Mouse (Mus musculus): ENCODE measurements around the gene Stra6. TPM values are rescaled to one million over a fixed set of nuclear protein-coding genes. Genes with fewer than 3 reads are reported as not detected.

The Stra6 gene
- total RNA-seq, 2 experiments from 2014 or later, result 0.38 to 0.41 TPM

DNA sequence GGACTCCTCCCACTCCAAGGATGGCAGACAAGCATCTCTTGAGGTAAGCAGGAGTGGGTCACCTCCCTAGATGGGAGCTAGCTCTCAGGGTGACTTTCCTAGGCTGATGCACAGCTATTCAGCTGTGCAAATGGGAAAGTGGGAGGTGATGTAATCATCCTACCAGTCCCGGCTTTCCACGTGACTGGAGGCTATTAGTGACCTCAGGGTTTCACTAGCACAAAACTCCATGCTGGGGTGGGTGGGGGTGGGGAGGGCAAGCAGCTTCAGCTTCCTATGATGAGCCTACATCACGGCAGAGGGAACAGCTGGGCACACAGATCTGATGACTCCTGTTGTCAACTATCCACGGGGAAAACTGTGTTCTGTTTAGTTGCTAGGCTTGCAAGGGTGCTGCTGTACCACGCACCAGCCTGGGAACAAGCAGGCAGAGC lies 111.2 kb downstream of the Stra6 start:
- no peak for DNase-seq

DNA sequence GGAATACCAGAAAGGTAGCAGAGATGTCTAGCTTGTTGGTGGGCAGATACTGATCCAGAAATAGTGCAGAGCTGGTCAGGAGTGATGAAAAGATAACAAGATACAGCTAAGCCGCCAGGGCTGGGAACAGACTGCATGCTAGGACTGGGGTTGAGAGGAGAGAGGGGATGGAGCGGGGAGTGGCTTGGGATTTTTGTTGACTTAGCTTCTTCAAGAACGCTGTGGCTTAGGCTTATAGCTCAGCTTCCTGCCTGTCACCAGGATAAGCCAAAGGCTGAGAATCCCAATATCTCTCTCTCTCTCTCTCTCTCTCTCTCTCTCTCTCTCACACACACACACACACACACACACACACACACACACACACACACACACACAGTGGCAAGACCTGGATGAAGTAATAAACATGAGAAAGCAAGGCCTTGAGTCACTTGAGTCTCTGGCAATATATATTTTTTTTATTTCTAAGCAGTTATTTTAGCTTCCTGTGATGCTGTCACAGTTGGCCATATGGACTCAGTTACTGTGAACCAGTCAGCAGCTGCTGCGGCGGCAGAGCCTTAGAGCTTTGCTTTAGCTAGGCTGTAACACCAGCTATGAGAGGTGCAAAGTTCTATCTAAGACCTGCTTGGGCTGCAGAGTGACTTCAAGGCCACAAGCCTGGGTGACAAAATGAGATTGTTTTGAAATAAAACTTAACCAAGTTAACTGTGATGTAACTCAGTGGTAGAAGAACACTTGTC lies 112.3 kb downstream of the Stra6 start:
- no peak for DNase-seq

DNA sequence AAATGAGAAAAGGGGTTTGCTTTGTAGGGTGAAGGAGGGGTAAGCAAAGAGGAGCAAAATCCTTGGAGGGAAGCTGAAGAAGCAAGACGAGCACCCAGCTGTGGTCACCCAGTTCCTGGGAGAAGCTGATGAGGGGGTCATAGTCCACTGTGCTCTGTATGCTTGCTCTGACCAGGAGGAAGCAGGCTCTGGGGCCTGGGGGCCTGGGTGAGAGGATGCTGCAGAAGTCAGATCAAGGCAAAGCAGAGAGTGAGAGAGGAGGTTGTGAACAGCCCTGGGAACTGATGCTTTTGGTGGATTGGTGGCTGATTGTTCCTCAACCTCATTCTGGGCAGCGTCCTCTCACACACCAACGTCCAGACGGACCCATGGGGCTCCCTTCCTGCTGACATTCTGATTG lies 113.6 kb downstream of the Stra6 start:
- DNase-seq, result no peak

DNA sequence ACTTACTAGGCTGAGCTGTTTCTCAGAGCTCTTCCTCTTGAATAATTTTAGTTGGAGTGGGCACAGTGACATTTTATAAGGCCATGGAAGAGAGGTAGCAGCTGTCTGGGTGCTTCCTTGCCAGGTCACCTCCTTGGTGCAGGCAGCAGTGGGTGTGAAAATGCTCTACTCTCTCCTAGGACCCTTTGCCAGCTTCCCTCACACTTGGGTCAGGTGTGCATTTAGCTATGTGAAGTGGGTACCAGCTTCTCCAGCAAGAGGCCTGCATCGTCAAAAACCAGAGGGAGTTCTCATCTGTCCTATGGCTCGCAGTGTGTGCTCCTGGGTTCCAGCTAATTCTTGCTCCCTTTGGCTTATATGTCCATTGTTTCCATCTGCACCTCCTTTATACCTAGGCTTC lies 115.8 kb downstream of the Stra6 start:
- no peak for DNase-seq

GRCm38 (mm10) chr9:58184456-58184855 lies 120.9 kb downstream of the Stra6 start:
- DNase-seq, result no peak

DNA sequence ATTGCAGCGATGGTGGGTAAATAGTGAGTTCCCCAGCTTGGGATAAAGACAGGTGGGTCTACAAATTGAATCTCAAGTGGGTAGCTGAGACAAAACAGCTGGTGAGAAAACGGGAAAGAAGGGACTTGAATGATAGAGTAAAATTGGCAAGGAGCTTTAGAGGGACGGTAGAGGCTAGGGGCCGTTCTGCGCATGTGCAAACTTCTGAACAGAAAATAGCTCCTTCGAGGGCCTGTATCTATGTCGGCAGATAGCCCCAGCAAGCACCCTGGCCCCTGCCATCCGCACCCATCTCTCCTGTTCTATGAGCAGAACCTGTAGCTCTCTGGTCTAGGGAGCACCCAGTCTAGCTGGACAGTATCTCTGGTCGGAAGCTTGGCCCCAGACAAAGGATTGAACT lies 130.6 kb downstream of the Stra6 start:
- no peak for DNase-seq

DNA sequence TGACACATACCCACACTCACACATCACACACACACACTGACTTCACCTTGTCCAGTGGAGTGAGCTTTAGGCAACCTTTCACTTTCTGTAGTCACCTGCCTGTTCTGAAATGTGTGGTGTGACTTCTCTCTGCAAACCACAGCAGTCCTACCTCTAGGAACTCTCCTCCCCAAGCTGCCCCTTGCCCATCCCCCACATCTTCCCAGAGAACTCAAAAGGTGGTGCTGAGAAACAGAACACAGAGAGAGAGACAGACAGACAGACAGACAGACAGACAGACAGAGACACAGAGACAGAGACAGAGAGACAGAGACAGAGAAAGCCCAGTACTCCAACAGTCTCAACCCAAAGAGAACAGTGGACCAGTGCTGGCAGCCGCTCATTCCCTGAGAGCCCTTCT lies 132.1 kb downstream of the Stra6 start:
- no peak for DNase-seq

- no peak for DNase-seq
These were observed 132.6 kb downstream of the Stra6 start for GRCm38 (mm10) chr9:58196141-58196540.

GRCm38 (mm10) chr9:58196610-58197567 lies 133.3 kb downstream of the Stra6 start:
- no peak for DNase-seq

- DNase-seq, result no peak
These were observed 134.5 kb downstream of the Stra6 start for GRCm38 (mm10) chr9:58197781-58198701.

- no peak for DNase-seq
These were observed 135.3 kb downstream of the Stra6 start for GRCm38 (mm10) chr9:58198801-58199371.

DNA sequence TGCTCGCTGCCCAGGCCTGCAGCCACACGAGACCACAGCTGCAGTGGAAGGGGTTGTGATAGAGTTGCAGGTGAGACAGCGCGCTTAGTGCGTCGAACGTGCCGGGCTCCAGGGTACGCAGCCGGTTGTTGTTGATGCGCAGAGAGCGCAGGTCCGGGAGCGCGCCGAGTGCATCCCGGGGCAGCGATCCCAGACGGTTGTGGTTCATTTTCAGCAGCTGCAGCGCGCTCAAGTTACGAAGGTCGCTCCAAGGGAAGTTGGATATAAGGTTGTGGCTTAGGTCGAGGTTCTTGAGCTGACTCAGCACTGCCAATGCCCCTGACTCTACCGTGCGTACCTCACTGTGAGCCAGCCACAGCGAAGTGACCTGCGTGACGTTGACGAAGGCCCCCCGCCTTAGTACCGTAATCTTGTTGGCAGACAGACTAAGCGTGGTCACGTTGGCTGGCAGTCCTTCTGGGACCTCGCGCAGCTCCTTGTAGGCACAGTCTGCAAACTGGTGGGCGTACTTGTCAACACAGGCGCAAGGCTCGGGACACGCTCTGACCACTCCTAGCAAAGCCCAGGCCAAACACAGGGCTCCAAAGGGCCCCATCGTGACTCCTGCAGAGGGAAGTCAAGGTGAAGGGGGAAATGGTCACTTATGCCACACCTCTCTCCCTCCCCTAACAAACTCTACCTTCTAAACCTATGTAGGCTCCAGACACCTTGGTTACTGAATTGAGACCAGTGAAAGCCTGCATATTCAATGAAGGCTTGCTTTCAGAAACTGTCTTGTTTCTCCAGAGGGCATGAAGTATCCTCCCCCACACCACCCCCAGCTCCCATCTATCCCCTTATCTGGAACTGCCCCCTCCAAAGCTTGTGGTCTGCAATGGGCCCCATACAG lies 136.0 kb downstream of the Stra6 start:
- peak; percentile 24 for DNase-seq

DNA sequence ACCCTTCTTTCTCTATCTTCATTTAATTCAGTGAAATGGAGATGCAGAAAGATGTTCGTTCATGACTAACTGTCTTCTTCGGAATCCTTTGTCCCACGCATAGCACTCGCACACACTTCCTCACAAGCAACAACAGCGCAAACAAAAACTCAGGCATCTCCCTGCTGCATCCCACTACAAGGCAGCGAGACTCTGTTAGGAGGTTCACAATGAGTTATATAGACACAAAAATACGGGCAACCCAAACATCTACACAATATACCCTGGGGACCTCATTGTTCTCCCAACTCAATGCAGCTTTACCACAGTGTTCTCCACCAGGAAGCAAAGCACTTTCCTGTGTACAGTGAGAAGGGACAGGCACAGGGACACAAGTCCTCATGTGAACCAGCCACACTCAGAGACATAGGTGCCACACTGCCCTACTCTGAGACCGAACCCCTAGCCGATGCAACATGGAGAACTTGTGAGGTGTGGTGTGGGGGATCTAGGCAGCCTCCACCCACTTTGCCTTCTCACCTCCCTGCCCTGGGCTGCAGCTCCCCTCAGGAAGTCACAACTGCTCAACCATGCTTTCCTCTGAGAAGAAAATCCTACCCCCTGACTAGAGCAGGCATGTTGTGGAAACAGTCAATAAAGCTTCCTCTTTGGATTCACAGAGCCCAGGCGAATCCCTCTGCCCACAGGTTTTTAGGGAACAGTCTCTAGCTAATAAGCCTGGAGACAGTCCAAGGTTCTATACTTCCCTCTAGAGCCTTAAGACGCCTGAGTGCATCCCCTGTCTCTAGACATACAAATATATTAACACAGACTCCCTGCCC lies 136.9 kb downstream of the Stra6 start:
- no peak for DNase-seq

GRCm38 (mm10) chr9:58201091-58201842 lies 137.7 kb downstream of the Stra6 start:
- no peak for DNase-seq

DNA sequence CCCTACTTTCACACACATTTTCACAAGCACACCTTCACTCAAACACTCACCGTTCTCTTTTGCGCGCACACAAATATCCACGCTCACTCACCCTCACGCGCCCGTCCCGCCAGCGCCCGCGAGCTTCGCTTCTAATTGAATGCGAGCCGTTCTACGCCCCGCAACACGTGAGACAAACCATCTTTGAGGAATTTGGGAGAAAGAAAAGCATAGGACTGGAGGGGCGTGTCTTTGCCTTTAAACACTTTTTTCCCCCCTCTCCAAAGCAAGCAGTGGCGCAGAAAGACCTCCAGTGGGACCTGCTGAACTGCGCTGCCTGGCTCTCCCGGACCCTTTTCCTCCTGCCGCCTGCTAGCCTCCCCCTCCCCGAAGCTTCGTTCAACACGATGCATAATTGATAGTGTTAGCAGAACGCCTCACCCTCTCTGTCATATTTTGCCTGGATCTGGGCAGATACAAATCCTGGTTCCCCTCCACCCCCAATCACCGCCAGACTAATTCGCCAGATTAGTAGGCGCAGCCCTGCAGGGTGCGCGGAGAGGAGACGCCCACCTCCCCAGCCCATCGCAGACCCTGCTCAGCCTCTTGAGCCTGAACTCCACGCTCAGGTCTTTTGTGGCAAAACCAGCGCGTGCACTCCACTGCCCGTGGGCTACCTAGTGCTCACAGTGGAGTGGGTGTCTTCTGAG lies 138.4 kb downstream of the Stra6 start:
- no peak for DNase-seq

GRCm38 (mm10) chr9:58202676-58203453 lies 139.3 kb downstream of the Stra6 start:
- DNase-seq, result peak; percentile 49

Measured in gastrocnemius, postnatal 25 days (tissue).